Mouse (Mus musculus) G1E (cell line): ENCODE results near the gene Lamb2. TPM values are rescaled to one million over a fixed set of nuclear protein-coding genes. Genes with fewer than 3 reads are reported as not detected.

Experiments
- ATAC-seq: 2 replicates; pipeline ENCODE4 v1.8.0; 2016; ENCODE audit warnings: mild to moderate bottlenecking; ENCODE audit not compliant: insufficient number of reproducible peaks, poor library complexity, low FRiP score, severe bottlenecking; ENCODE audit errors: extremely low read depth
- DNase-seq: peaks from one replicate; pipeline ENCODE4 v3.0.0; 2012; ENCODE audit warnings: low spot score
- H3K27me3 ChIP-seq: 2 replicates; pipeline ENCODE4 v1.6.1; 2012; ENCODE audit warnings: mild to moderate bottlenecking, low read length, inconsistent platforms; ENCODE audit not compliant: insufficient read depth
- H3K36me3 ChIP-seq: replicated peaks from 2 replicates; pipeline ENCODE3; 2012; ENCODE audit warnings: mild to moderate bottlenecking, inconsistent platforms
- H3K4me1 ChIP-seq: 2 replicates; pipeline ENCODE4 v1.6.1; 2012; ENCODE audit warnings: low read depth, low read length, inconsistent platforms, mixed read lengths; ENCODE audit not compliant: insufficient read depth
- H3K4me3 ChIP-seq: 2 replicates; pipeline ENCODE4 v1.5.1; 2012; ENCODE audit warnings: low read depth, mild to moderate bottlenecking, inconsistent platforms, low read length, moderate library complexity, mixed read lengths
- H3K9me3 ChIP-seq: replicated peaks from 2 replicates; pipeline ENCODE4 v1.6.1; 2012; ENCODE audit warnings: inconsistent platforms
- CTCF ChIP-seq: IDR thresholded peaks from 2 replicates; pipeline ENCODE4 v1.5.1; 2012; ENCODE audit warnings: low read depth, low read length, inconsistent platforms, mixed read lengths
- GATA1 ChIP-seq: IDR thresholded peaks from 2 replicates; pipeline ENCODE4 v1.6.1; 2012; ENCODE audit warnings: borderline replicate concordance, low read length, inconsistent platforms, mixed read lengths
- GATA2 ChIP-seq: IDR thresholded peaks from 2 replicates; pipeline ENCODE4 v1.6.1; 2012; ENCODE audit warnings: low read depth, low read length, inconsistent platforms, borderline replicate concordance
- POLR2AphosphoS5 ChIP-seq: IDR thresholded peaks from 2 replicates; pipeline ENCODE4 v1.6.1; 2012; ENCODE audit warnings: low read depth, low read length, inconsistent platforms; ENCODE audit not compliant: insufficient replicate concordance
- TAL1 ChIP-seq: conservative IDR thresholded peaks from 2 replicates; pipeline ENCODE4 v1.6.1; 2012; ENCODE audit warnings: low read depth, low read length, inconsistent platforms, mixed read lengths
- polyA plus RNA-seq: library from polyadenylated mRNA; stranded (reverse); fragments of >175 nt; gene quantifications from 2 replicates; pipeline ENCODE4 v1.2.3, GENCODE M21; 2012
- total RNA-seq, 2 experiments: library from RNA; stranded (forward) in 1 of 2; stranded (reverse) in 1 of 2; fragments of 200-1000 nt in 1 of 2; fragments of >200 nt in 1 of 2; fragmentation: Nextera tagmentation in 1 of 2; gene quantifications; 2 replicates each; pipeline ENCODE4 v1.2.3; 2014 to 2017

The Lamb2 gene
- total RNA-seq (2014; fragmentation: Nextera tagmentation) = 0.15 TPM in 1 of 2 replicates, not detected in the other
- total RNA-seq (2017) = 0.11 and 0.17 TPM in 2 replicates
- 0.07 TPM in 2 replicates for polyA plus RNA-seq

DNA sequence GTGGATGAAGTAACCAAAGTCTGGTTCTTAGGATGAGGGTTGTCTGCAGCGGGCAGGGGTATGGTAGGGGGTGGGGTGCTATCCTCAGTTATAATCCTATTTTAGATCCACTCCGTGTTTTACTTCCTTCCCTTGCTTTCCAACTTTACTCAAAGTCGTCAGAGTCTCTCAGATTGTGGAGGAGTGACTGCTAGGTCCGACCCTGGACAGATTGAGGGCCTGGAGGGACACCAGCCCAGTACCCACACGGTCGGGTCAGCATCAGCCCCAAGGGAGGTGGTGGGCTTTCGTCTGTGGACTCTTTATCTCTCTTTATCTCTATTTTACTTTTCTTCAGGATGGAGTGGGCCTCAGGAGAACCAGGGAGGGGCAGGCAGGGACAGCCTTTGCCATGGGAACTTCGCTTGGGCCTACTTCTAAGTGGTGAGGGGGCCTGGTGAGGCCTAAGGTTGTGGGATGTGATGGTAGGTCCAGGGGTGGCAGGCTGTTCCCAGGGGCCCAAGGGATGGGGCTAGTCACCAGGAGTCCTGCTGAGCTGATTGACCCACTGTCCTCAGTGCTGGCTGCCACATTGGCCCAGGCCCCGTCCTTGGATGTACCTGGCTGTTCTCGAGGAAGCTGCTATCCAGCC is at the start of gene Lamb2:
Gene Lamb2 (plus strand): TSS at position 16 of the 631 bp plus-strand sequence.
- DNase-seq (no peak), ATAC-seq (no peak)
- Histone ChIP-seq H3K27me3 (peaks cover 73% of the 10 kb centered on the region), H3K4me1 (peaks cover 22% of the 10 kb centered on the region), H3K9me3 (no peaks in the 10 kb centered on the region), H3K36me3 (no peaks in the 10 kb centered on the region), H3K4me3 (peak within 1 kb of the TSS; percentile 44; the same call in 1 of the 2 replicates)
- TF ChIP-seq POLR2AphosphoS5 (no peak), CTCF (no peak), TAL1 (no peak), GATA2 (no peak), GATA1 (no peak)

DNA sequence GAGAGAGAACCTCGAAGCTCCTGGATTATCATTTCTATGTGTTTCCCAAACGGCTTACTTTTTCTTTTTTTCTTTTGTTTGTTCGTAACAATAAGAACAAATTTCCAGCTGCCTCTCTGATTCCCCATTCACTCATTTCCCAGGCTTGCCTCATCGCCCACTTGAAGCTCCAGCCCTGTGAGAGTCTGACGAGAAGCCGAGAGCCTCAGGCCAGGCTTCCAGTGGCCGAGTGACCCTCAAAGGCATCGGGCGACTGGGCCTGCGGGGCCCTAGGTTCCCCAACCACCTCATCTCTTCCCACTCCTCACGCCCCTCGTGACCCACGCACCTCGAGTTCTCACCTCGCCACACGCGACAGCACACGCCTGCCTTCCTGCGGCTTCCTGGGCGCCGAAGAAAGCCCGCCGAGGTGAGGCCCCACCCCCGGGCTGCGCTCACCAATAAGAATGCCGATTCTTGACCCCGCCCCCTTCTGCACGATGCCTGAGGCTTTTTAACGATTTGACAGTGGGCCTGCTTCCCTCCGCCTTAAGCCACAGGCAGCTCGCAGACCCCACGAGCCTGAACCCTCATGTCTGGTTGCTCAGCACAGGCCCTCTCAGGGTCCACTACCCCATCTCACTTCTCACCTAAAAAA is 48.0 kb upstream of the Lamb2 start:
- Histone ChIP-seq H3K36me3 (no peaks in the 10 kb centered on the region), H3K27me3 (peaks cover 6% of the 10 kb centered on the region), H3K4me3 (no peak overlapping the region), H3K4me1 (peaks cover 2% of the 10 kb centered on the region; the same call in 1 of the 2 replicates), H3K9me3 (no peaks in the 10 kb centered on the region)
- no peak for TF ChIP-seq POLR2AphosphoS5
- TF ChIP-seq TAL1 = no peak
- TF ChIP-seq GATA1 = no peak
- no peak for TF ChIP-seq CTCF
- no peak for TF ChIP-seq GATA2
- DNase-seq = no peak
- ATAC-seq = no peak

- no peak for ATAC-seq
- H3K4me3 ChIP-seq = no peak within 1 kb of the TSS
Measured at GRCm38 (mm10) chr9:108436182-108436581, 43.4 kb upstream of the Lamb2 start, which contains the start of gene BC048562. TSS of gene BC048562 (plus strand) at chr9:108436482.

GRCm38 (mm10) chr9:108439176-108439575 is 40.4 kb upstream of the Lamb2 start:
- no peak for ATAC-seq
- TF ChIP-seq POLR2AphosphoS5 (no peak), GATA1 (no peak)
- H3K36me3 ChIP-seq = no peaks in the 10 kb centered on the region
- peaks cover 11% of the 10 kb centered on the region for H3K27me3 ChIP-seq
- H3K4me1 ChIP-seq = peaks cover 7% of the 10 kb centered on the region
- H3K4me3 ChIP-seq = no peak overlapping the region
- DNase-seq = no peak
- no peaks in the 10 kb centered on the region for H3K9me3 ChIP-seq

More at GRCm38 (mm10) chr9:108436182-108436581, 43.4 kb upstream of the Lamb2 start, which contains the start of gene BC048562:
- no peak for DNase-seq
- Histone ChIP-seq H3K27me3 (peaks cover 14% of the 10 kb centered on the region), H3K36me3 (no peaks in the 10 kb centered on the region), H3K4me1 (peaks cover 2% of the 10 kb centered on the region), H3K9me3 (no peaks in the 10 kb centered on the region)
- TF ChIP-seq TAL1 (no peak), POLR2AphosphoS5 (no peak), CTCF (no peak), GATA2 (no peak), GATA1 (no peak)

- H3K4me3 ChIP-seq = no peak overlapping the region
- TF ChIP-seq GATA1 (no peak), POLR2AphosphoS5 (no peak), GATA2 (no peak), TAL1 (no peak), CTCF (no peak)
- DNase-seq (no peak), ATAC-seq (no peak)
- H3K4me1 ChIP-seq = peaks cover 11% of the 10 kb centered on the region
- H3K9me3 ChIP-seq = no peaks in the 10 kb centered on the region
- H3K27me3 ChIP-seq = peaks cover 11% of the 10 kb centered on the region
- H3K36me3 ChIP-seq = no peaks in the 10 kb centered on the region
Measured at GRCm38 (mm10) chr9:108440485-108440884, 39.1 kb upstream of the Lamb2 start.

- no peak for ATAC-seq
- no peak overlapping the region for H3K4me3 ChIP-seq
- H3K36me3 ChIP-seq = no peaks in the 10 kb centered on the region
- H3K27me3 ChIP-seq = peaks cover 7% of the 10 kb centered on the region; the same call in 1 of the 2 replicates
- H3K9me3 ChIP-seq = no peaks in the 10 kb centered on the region
- no peak for TF ChIP-seq GATA1
- TF ChIP-seq GATA2 = no peak
- TF ChIP-seq POLR2AphosphoS5 = no peak
- TF ChIP-seq CTCF = no peak
- no peak for TF ChIP-seq TAL1
- no peak for DNase-seq
- H3K4me1 ChIP-seq = peaks cover 11% of the 10 kb centered on the region
Measured at GRCm38 (mm10) chr9:108441236-108441919, 38.2 kb upstream of the Lamb2 start.
